Mouse (Mus musculus): ENCODE results near the gene Emilin3. TPM values are rescaled to one million over a fixed set of nuclear protein-coding genes. Genes with fewer than 3 reads are reported as not detected.

The Emilin3 gene
- polyA plus RNA-seq, 1 experiment from 2014 or later, result 23.2 TPM

- ATAC-seq (ENCODE audit: insufficient number of reproducible peaks, insufficient read depth, low FRiP score, low read depth), result no peak
- no peak within 1 kb of the TSS for H3K27ac ChIP-seq (ENCODE audit: low read length)
- 61% methylated on average over 13 of the region's 13 CpGs for WGBS
Measured at GRCm38 (mm10) chr2:160880453-160881195, 31.5 kb downstream of the Emilin3 start, which contains the start of gene Lpin3. Lpin3 (plus strand) TSS chr2:160880670.

GRCm38 (mm10) chr2:160876115-160876514 lies 36.0 kb downstream of the Emilin3 start:
- no peak for ATAC-seq (ENCODE audit: insufficient number of reproducible peaks, insufficient read depth, low FRiP score, low read depth)
- 88% methylated on average over 4 of the region's 4 CpGs for WGBS
- no peaks in the 10 kb centered on the region for H3K36me3 ChIP-seq (ENCODE audit: control insufficient read depth, insufficient read depth, low read length)

More at GRCm38 (mm10) chr2:160880453-160881195, 31.5 kb downstream of the Emilin3 start, which contains the start of gene Lpin3:
- no peaks in the 10 kb centered on the region for H3K9me3 ChIP-seq (ENCODE audit: control insufficient read depth, low read depth, low read length)
- H3K4me3 ChIP-seq (ENCODE audit: low read depth, low read length), result no peak within 1 kb of the TSS
- H3K4me1 ChIP-seq (ENCODE audit: control insufficient read depth, insufficient read depth, low read length), result no peaks in the 10 kb centered on the region
- H3K36me3 ChIP-seq (ENCODE audit: control insufficient read depth, insufficient read depth, low read length), result no peaks in the 10 kb centered on the region
- H3K27me3 ChIP-seq (ENCODE audit: control insufficient read depth, insufficient read depth, low read length), result no peaks in the 10 kb centered on the region
- H3K4me2 ChIP-seq (replicated peaks; ENCODE audit: low read depth, low read length), result no peak within 1 kb of the TSS
- H3K9ac ChIP-seq (replicated peaks; ENCODE audit: low read depth, low read length), result no peak within 1 kb of the TSS

GRCm38 (mm10) chr2:160874231-160874877 lies 37.8 kb downstream of the Emilin3 start:
- H3K4me3 ChIP-seq (ENCODE audit: low read depth, low read length), result no peak overlapping the region
- WGBS, result 75% methylated on average over 5 of the region's 5 CpGs
- H3K4me2 ChIP-seq (replicated peaks; ENCODE audit: low read depth, low read length), result no peak overlapping the region
- no peak overlapping the region for H3K27ac ChIP-seq (ENCODE audit: low read length)
- H3K27me3 ChIP-seq (ENCODE audit: control insufficient read depth, insufficient read depth, low read length), result no peaks in the 10 kb centered on the region
- H3K9ac ChIP-seq (replicated peaks; ENCODE audit: low read depth, low read length), result no peak overlapping the region
- peaks cover 4% of the 10 kb centered on the region; the same call in 1 of the 2 replicates for H3K4me1 ChIP-seq (ENCODE audit: control insufficient read depth, insufficient read depth, low read length)
- no peak for ATAC-seq (ENCODE audit: insufficient number of reproducible peaks, insufficient read depth, low FRiP score, low read depth)
- H3K9me3 ChIP-seq (ENCODE audit: control insufficient read depth, low read depth, low read length), result no peaks in the 10 kb centered on the region
- H3K36me3 ChIP-seq (ENCODE audit: control insufficient read depth, insufficient read depth, low read length), result no peaks in the 10 kb centered on the region

More at GRCm38 (mm10) chr2:160876115-160876514, 36.0 kb downstream of the Emilin3 start:
- no peak overlapping the region for H3K27ac ChIP-seq (ENCODE audit: low read length)
- H3K9me3 ChIP-seq (ENCODE audit: control insufficient read depth, low read depth, low read length), result no peaks in the 10 kb centered on the region
- H3K4me2 ChIP-seq (replicated peaks; ENCODE audit: low read depth, low read length), result no peak overlapping the region
- H3K4me1 ChIP-seq (ENCODE audit: control insufficient read depth, insufficient read depth, low read length), result peaks cover 4% of the 10 kb centered on the region; the same call in 1 of the 2 replicates
- H3K9ac ChIP-seq (replicated peaks; ENCODE audit: low read depth, low read length), result no peak overlapping the region
- no peaks in the 10 kb centered on the region for H3K27me3 ChIP-seq (ENCODE audit: control insufficient read depth, insufficient read depth, low read length)
- H3K4me3 ChIP-seq (ENCODE audit: low read depth, low read length), result no peak overlapping the region

GRCm38 (mm10) chr2:160872890-160873382 lies 39.2 kb downstream of the Emilin3 start, which contains the start of gene Zhx3:
Zhx3 (minus strand) TSS chr2:160872998.
- ATAC-seq (ENCODE audit: insufficient number of reproducible peaks, insufficient read depth, low FRiP score, low read depth), result peak; percentile 96
- Histone ChIP-seq H3K4me2 (replicated peaks; ENCODE audit: low read depth, low read length) (peak within 1 kb of the TSS; percentile 80), H3K4me1 (ENCODE audit: control insufficient read depth, insufficient read depth, low read length) (peaks cover 4% of the 10 kb centered on the region; the same call in 1 of the 2 replicates), H3K9me3 (ENCODE audit: control insufficient read depth, low read depth, low read length) (no peaks in the 10 kb centered on the region), H3K27me3 (ENCODE audit: control insufficient read depth, insufficient read depth, low read length) (no peaks in the 10 kb centered on the region), H3K36me3 (ENCODE audit: control insufficient read depth, insufficient read depth, low read length) (no peaks in the 10 kb centered on the region), H3K4me3 (ENCODE audit: low read depth, low read length) (peak within 1 kb of the TSS; percentile 94), H3K27ac (ENCODE audit: low read length) (peak within 1 kb of the TSS; percentile 94), H3K9ac (replicated peaks; ENCODE audit: low read depth, low read length) (peak within 1 kb of the TSS; percentile 90)
- 1% methylated on average over 34 of the region's 48 CpGs for whole genome bisulfite sequencing

- Histone ChIP-seq H3K9me3 (ENCODE audit: control insufficient read depth, low read depth, low read length) (no peaks in the 10 kb centered on the region), H3K4me1 (ENCODE audit: control insufficient read depth, insufficient read depth, low read length) (peaks cover 4% of the 10 kb centered on the region; the same call in 1 of the 2 replicates), H3K4me2 (replicated peaks; ENCODE audit: low read depth, low read length) (peak overlapping the region; percentile 80), H3K27ac (ENCODE audit: low read length) (peak overlapping the region; percentile 94), H3K4me3 (ENCODE audit: low read depth, low read length) (peak overlapping the region; percentile 94), H3K9ac (replicated peaks; ENCODE audit: low read depth, low read length) (peak overlapping the region; percentile 90), H3K36me3 (ENCODE audit: control insufficient read depth, insufficient read depth, low read length) (no peaks in the 10 kb centered on the region), H3K27me3 (ENCODE audit: control insufficient read depth, insufficient read depth, low read length) (no peaks in the 10 kb centered on the region)
- peak; percentile 87 for ATAC-seq (ENCODE audit: insufficient number of reproducible peaks, insufficient read depth, low FRiP score, low read depth)
- WGBS, result 1% methylated on average over 39 of the region's 47 CpGs
Measured at GRCm38 (mm10) chr2:160872395-160872794, 39.7 kb downstream of the Emilin3 start.

- ATAC-seq (ENCODE audit: insufficient number of reproducible peaks, insufficient read depth, low FRiP score, low read depth), result no peak
- H3K27ac ChIP-seq (ENCODE audit: low read length), result no peak overlapping the region
- H3K9me3 ChIP-seq (ENCODE audit: control insufficient read depth, low read depth, low read length), result no peaks in the 10 kb centered on the region
- 81% methylated on average over 3 of the region's 3 CpGs for WGBS
- H3K4me2 ChIP-seq (replicated peaks; ENCODE audit: low read depth, low read length), result no peak overlapping the region
- H3K36me3 ChIP-seq (ENCODE audit: control insufficient read depth, insufficient read depth, low read length), result no peaks in the 10 kb centered on the region
- H3K4me1 ChIP-seq (ENCODE audit: control insufficient read depth, insufficient read depth, low read length), result peaks cover 4% of the 10 kb centered on the region; the same call in 1 of the 2 replicates
- H3K27me3 ChIP-seq (ENCODE audit: control insufficient read depth, insufficient read depth, low read length), result no peaks in the 10 kb centered on the region
- H3K9ac ChIP-seq (replicated peaks; ENCODE audit: low read depth, low read length), result no peak overlapping the region
- no peak overlapping the region for H3K4me3 ChIP-seq (ENCODE audit: low read depth, low read length)
Measured at GRCm38 (mm10) chr2:160871310-160871709, 40.8 kb downstream of the Emilin3 start.

- H3K9ac ChIP-seq (replicated peaks; ENCODE audit: low read depth, low read length), result no peak overlapping the region
- H3K27ac ChIP-seq (ENCODE audit: low read length), result no peak overlapping the region
- H3K4me3 ChIP-seq (ENCODE audit: low read depth, low read length), result no peak overlapping the region
- H3K27me3 ChIP-seq (ENCODE audit: control insufficient read depth, insufficient read depth, low read length), result no peaks in the 10 kb centered on the region
- peaks cover 4% of the 10 kb centered on the region; the same call in 1 of the 2 replicates for H3K4me1 ChIP-seq (ENCODE audit: control insufficient read depth, insufficient read depth, low read length)
- H3K36me3 ChIP-seq (ENCODE audit: control insufficient read depth, insufficient read depth, low read length), result no peaks in the 10 kb centered on the region
- no peaks in the 10 kb centered on the region for H3K9me3 ChIP-seq (ENCODE audit: control insufficient read depth, low read depth, low read length)
- no peak overlapping the region for H3K4me2 ChIP-seq (replicated peaks; ENCODE audit: low read depth, low read length)
- WGBS, result 74% methylated on average over 3 of the region's 3 CpGs
- no peak for ATAC-seq (ENCODE audit: insufficient number of reproducible peaks, insufficient read depth, low FRiP score, low read depth)
Measured at GRCm38 (mm10) chr2:160869446-160869845, 42.7 kb downstream of the Emilin3 start.

- no peak for ATAC-seq (ENCODE audit: insufficient number of reproducible peaks, insufficient read depth, low FRiP score, low read depth)
- H3K9me3 ChIP-seq (ENCODE audit: control insufficient read depth, low read depth, low read length), result no peaks in the 10 kb centered on the region
- H3K27me3 ChIP-seq (ENCODE audit: control insufficient read depth, insufficient read depth, low read length), result no peaks in the 10 kb centered on the region
- H3K4me3 ChIP-seq (ENCODE audit: low read depth, low read length), result no peak overlapping the region
- H3K36me3 ChIP-seq (ENCODE audit: control insufficient read depth, insufficient read depth, low read length), result no peaks in the 10 kb centered on the region
- H3K4me2 ChIP-seq (replicated peaks; ENCODE audit: low read depth, low read length), result no peak overlapping the region
- no peaks in the 10 kb centered on the region for H3K4me1 ChIP-seq (ENCODE audit: control insufficient read depth, insufficient read depth, low read length)
- no peak overlapping the region for H3K27ac ChIP-seq (ENCODE audit: low read length)
- H3K9ac ChIP-seq (replicated peaks; ENCODE audit: low read depth, low read length), result no peak overlapping the region
- WGBS, result 88% methylated on average over 2 of the region's 2 CpGs
Measured at GRCm38 (mm10) chr2:160865266-160865665, 46.9 kb downstream of the Emilin3 start.

All from stomach, embryonic 14.5 days (tissue).